Mouse (Mus musculus): ENCODE results near the gene Olfr299. TPM values are rescaled to one million over a fixed set of nuclear protein-coding genes. Genes with fewer than 3 reads are reported as not detected.

Gene Olfr299
- total RNA-seq (2014; rRNA removed) (not detected in 2 replicates), polyA plus RNA-seq (2012; rRNA removed) (not detected in 2 replicates)

DNA sequence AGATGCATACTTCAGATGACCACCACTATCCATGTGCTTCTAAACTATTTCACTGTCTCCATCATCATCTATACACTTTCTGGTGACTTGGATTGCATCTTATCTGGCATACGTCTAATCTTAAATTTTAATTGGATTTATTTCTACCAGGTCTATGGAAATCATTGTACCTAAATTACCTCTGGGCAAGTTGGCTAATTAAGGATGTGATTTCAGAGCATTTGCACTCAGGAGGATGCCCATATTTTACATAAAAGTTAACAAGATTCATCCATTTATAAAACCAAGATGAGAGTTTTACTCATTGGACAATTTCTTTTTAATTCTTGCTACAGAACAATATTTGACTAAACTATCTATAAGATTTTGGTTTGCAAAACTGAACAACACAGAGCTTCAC is at the start of gene Olfr299:
Olfr299 (plus strand) TSS at position 301 of the 400 bp plus-strand sequence.
- no peak for DNase-seq (ENCODE audit: extremely low read depth, low read depth, low spot score)
- Histone ChIP-seq H3K27me3 (ENCODE audit: control insufficient read depth, insufficient read depth, low read length) (no peaks in the 10 kb centered on the region), H3K27ac (replicated peaks; ENCODE audit: insufficient read depth, low read depth, low read length) (no peak within 1 kb of the TSS), H3K79me2 (ENCODE audit: control insufficient read depth, insufficient read depth, low read length) (no peaks in the 10 kb centered on the region), H3K36me3 (ENCODE audit: control insufficient read depth, insufficient read depth, low read length) (no peaks in the 10 kb centered on the region), H3K4me1 (ENCODE audit: control insufficient read depth, insufficient read depth, low read length) (no peaks in the 10 kb centered on the region), H3K4me3 (ENCODE audit: insufficient read depth, low read depth, low read length) (no peak within 1 kb of the TSS), H3K9ac (ENCODE audit: low read depth, low read length) (no peak within 1 kb of the TSS)
- TF ChIP-seq CTCF (IDR thresholded peaks at IDR 0.05; ENCODE audit: low read depth, low read length), result no peak
- no peak for TF ChIP-seq POLR2A (IDR thresholded peaks at IDR 0.05; ENCODE audit: extremely low read depth, insufficient read depth, low read length)
- WGBS, result 84% methylated on average over 1 of the region's 1 CpGs

DNA sequence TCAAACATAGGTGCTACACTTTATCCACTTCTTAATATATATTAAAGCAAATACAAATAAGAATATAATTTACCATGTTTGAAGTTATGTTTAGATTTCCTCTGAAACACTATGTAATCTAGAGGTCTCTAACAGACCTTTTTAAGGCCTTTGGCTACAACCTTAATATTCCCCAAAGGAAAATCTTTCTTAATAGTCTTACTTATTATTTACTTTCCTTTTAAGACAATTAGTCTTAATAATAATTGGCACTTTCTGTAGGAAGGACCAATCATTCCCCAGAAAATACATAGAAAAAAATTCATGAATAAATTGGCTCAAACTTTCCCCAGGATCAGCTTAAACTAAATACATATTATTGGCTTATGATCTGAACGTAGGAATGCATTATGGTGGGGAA is 32.7 kb downstream of the Olfr299 start, which contains the start of gene Olfr298:
Olfr298 (minus strand) TSS at position 101 of the 400 bp plus-strand sequence.
- Histone ChIP-seq H3K27ac (replicated peaks; ENCODE audit: insufficient read depth, low read depth, low read length) (no peak within 1 kb of the TSS), H3K9ac (ENCODE audit: low read depth, low read length) (no peak within 1 kb of the TSS), H3K4me1 (ENCODE audit: control insufficient read depth, insufficient read depth, low read length) (no peaks in the 10 kb centered on the region), H3K27me3 (ENCODE audit: control insufficient read depth, insufficient read depth, low read length) (no peaks in the 10 kb centered on the region), H3K4me3 (ENCODE audit: insufficient read depth, low read depth, low read length) (no peak within 1 kb of the TSS), H3K36me3 (ENCODE audit: control insufficient read depth, insufficient read depth, low read length) (no peaks in the 10 kb centered on the region), H3K79me2 (ENCODE audit: control insufficient read depth, insufficient read depth, low read length) (no peaks in the 10 kb centered on the region)
- 68% methylated on average over 1 of the region's 1 CpGs for WGBS
- no peak for DNase-seq (ENCODE audit: extremely low read depth, low read depth, low spot score)
- TF ChIP-seq CTCF (IDR thresholded peaks at IDR 0.05; ENCODE audit: low read depth, low read length) (no peak), POLR2A (IDR thresholded peaks at IDR 0.05; ENCODE audit: extremely low read depth, insufficient read depth, low read length) (no peak)

Other genes with a start within 250 kb of the Olfr299 start
- not detected in 2 replicates for gene Vmn2r76, start 213.6 kb upstream of the Olfr299 start, total RNA-seq (2014; rRNA removed)
- gene Vmn2r76, start 213.6 kb upstream of the Olfr299 start, polyA plus RNA-seq (2012; rRNA removed), result not detected in 2 replicates
- not detected in 2 replicates for gene Olfr310, start 182.7 kb upstream of the Olfr299 start, total RNA-seq (2014; rRNA removed)
- not detected in 2 replicates for gene Olfr310, start 182.7 kb upstream of the Olfr299 start, polyA plus RNA-seq (2012; rRNA removed)
- gene Olfr309, start 146.2 kb upstream of the Olfr299 start, total RNA-seq (2014; rRNA removed), result not detected in 2 replicates
- gene Olfr309, start 146.2 kb upstream of the Olfr299 start, polyA plus RNA-seq (2012; rRNA removed), result not detected in 2 replicates
- gene Olfr308, start 134.3 kb upstream of the Olfr299 start, total RNA-seq (2014; rRNA removed), result not detected in 2 replicates
- not detected in 2 replicates for gene Olfr308, start 134.3 kb upstream of the Olfr299 start, polyA plus RNA-seq (2012; rRNA removed)
- gene Olfr307, start 122.3 kb upstream of the Olfr299 start, total RNA-seq (2014; rRNA removed), result not detected in 2 replicates
- gene Olfr307, start 122.3 kb upstream of the Olfr299 start, polyA plus RNA-seq (2012; rRNA removed), result not detected in 2 replicates
- gene Olfr305, start 93.0 kb upstream of the Olfr299 start, total RNA-seq (2014; rRNA removed), result not detected in 2 replicates
- gene Olfr305, start 93.0 kb upstream of the Olfr299 start, polyA plus RNA-seq (2012; rRNA removed), result not detected in 2 replicates
- gene Olfr304, start 73.3 kb upstream of the Olfr299 start, total RNA-seq (2014; rRNA removed), result not detected in 2 replicates
- gene Olfr304, start 73.3 kb upstream of the Olfr299 start, polyA plus RNA-seq (2012; rRNA removed), result not detected in 2 replicates
- gene Olfr303, start 62.1 kb upstream of the Olfr299 start, total RNA-seq (2014; rRNA removed), result not detected in 2 replicates
- not detected in 2 replicates for gene Olfr303, start 62.1 kb upstream of the Olfr299 start, polyA plus RNA-seq (2012; rRNA removed)
- not detected in 2 replicates for gene Olfr301, start 56.1 kb upstream of the Olfr299 start, total RNA-seq (2014; rRNA removed)
- gene Olfr301, start 56.1 kb upstream of the Olfr299 start, polyA plus RNA-seq (2012; rRNA removed), result not detected in 2 replicates
- not detected in 2 replicates for gene Olfr298, start 32.6 kb downstream of the Olfr299 start, total RNA-seq (2014; rRNA removed)
- gene Olfr298, start 32.6 kb downstream of the Olfr299 start, polyA plus RNA-seq (2012; rRNA removed), result not detected in 2 replicates
- gene Olfr297, start 60.0 kb downstream of the Olfr299 start, total RNA-seq (2014; rRNA removed), result not detected in 2 replicates
- gene Olfr297, start 60.0 kb downstream of the Olfr299 start, polyA plus RNA-seq (2012; rRNA removed), result not detected in 2 replicates
- gene Olfr295, start 123.9 kb downstream of the Olfr299 start, total RNA-seq (2014; rRNA removed), result not detected in 2 replicates
- gene Olfr295, start 123.9 kb downstream of the Olfr299 start, polyA plus RNA-seq (2012; rRNA removed), result not detected in 2 replicates
- not detected in 2 replicates for gene Olfr294, start 156.7 kb downstream of the Olfr299 start, total RNA-seq (2014; rRNA removed)
- not detected in 2 replicates for gene Olfr294, start 156.7 kb downstream of the Olfr299 start, polyA plus RNA-seq (2012; rRNA removed)
- gene Olfr293, start 189.1 kb downstream of the Olfr299 start, total RNA-seq (2014; rRNA removed), result not detected in 2 replicates
- gene Olfr293, start 189.1 kb downstream of the Olfr299 start, polyA plus RNA-seq (2012; rRNA removed), result not detected in 2 replicates
- not detected in 2 replicates for gene Olfr292, start 228.4 kb downstream of the Olfr299 start, total RNA-seq (2014; rRNA removed)
- gene Olfr292, start 228.4 kb downstream of the Olfr299 start, polyA plus RNA-seq (2012; rRNA removed), result not detected in 2 replicates

Measured in liver, adult 2 months (tissue).